Mouse (Mus musculus) neural tube, embryonic 12.5 days (tissue): Measurements from ENCODE around the gene Olfr51. TPM values are rescaled to one million over a fixed set of nuclear protein-coding genes. Genes with fewer than 3 reads are reported as not detected.
"Not testable (repeated sequence)": the region's sequence is repeated elsewhere in the genome, so short reads cannot be mapped to it uniquely, and the experiment has no call there.

Experiments used
- ATAC-seq: fragments of 200-750 bp; cut with Nextera tagmentation; 2 replicates; pipeline ENCODE4 v1.8.0; 2017; ENCODE audit warnings: low read depth, mild to moderate bottlenecking, moderate TSS enrichment, moderate library complexity; ENCODE audit not compliant: low FRiP score
- H3K27ac ChIP-seq: fragments of 300-500 bp; sonication (generic); 2 replicates; pipeline ENCODE4 v1.5.1; 2016
- H3K27me3 ChIP-seq: fragments of 300-500 bp; sonication (generic); replicated peaks from 2 replicates; pipeline ENCODE4 v1.6.1; 2016; ENCODE audit warnings: mild to moderate bottlenecking
- H3K36me3 ChIP-seq: fragments of 300-500 bp; sonication (generic); 2 replicates; pipeline ENCODE4 v1.6.1; 2016; ENCODE audit warnings: mild to moderate bottlenecking
- H3K4me1 ChIP-seq: fragments of 300-500 bp; sonication (generic); 2 replicates; pipeline ENCODE4 v1.6.1; 2016
- H3K4me2 ChIP-seq: fragments of 300-500 bp; sonication (generic); replicated peaks from 2 replicates; pipeline ENCODE4 v1.6.1; 2016; ENCODE audit warnings: mild to moderate bottlenecking
- H3K4me3 ChIP-seq: fragments of 300-500 bp; sonication (generic); 2 replicates; pipeline ENCODE4 v1.5.1; 2016
- H3K9ac ChIP-seq: fragments of 300-500 bp; sonication (generic); 2 replicates; pipeline ENCODE4 v1.6.1; 2016; ENCODE audit warnings: mild to moderate bottlenecking
- H3K9me3 ChIP-seq: fragments of 300-500 bp; sonication (generic); 2 replicates; pipeline ENCODE4 v1.6.1; 2016; ENCODE audit warnings: mild to moderate bottlenecking
- WGBS: fragments of 180-500 bp; shearing (Covaris S2); methylation state at CpG from one replicate; pipeline ENCODE4 v1.1.7; 2016; 5-methylcytosine and 5-hydroxymethylcytosine counted together
- polyA plus RNA-seq: library from polyadenylated mRNA; unstranded; fragments of >200 nt; fragmentation: Nextera tagmentation; extraction: Ambion mirVana; gene quantifications from 2 replicates; pipeline ENCODE4 v1.2.1, GENCODE M21; 2016

Gene Olfr51
- not detected in 2 replicates for polyA plus RNA-seq

GRCm38 (mm10) chr11:51003296-51003695, at the start of gene Olfr51:
TSS of gene Olfr51 (plus strand) at chr11:51003596.
- Histone ChIP-seq H3K9ac (no peak within 1 kb of the TSS), H3K9me3 (no peaks in the 10 kb centered on the region), H3K4me3 (no peak within 1 kb of the TSS), H3K4me1 (no peaks in the 10 kb centered on the region), H3K27me3 (no peaks in the 10 kb centered on the region), H3K36me3 (no peaks in the 10 kb centered on the region), H3K4me2 (no peak within 1 kb of the TSS), H3K27ac (no peak within 1 kb of the TSS)
- no peak for ATAC-seq
- 80% methylated on average over 5 of the region's 5 CpGs for WGBS

- 76% methylated on average over 6 of the region's 6 CpGs for WGBS
These were observed 49.7 kb upstream of the Olfr51 start, which contains the start of gene Prop1 for GRCm38 (mm10) chr11:50953665-50954064. TSS of gene Prop1 (minus strand) at chr11:50953765.

GRCm38 (mm10) chr11:50964886-50965285, 38.5 kb upstream of the Olfr51 start:
- H3K27me3 ChIP-seq = no peaks in the 10 kb centered on the region
- no peaks in the 10 kb centered on the region for H3K4me1 ChIP-seq
- no peaks in the 10 kb centered on the region for H3K9me3 ChIP-seq
- no peak overlapping the region for H3K27ac ChIP-seq
- no peak overlapping the region for H3K9ac ChIP-seq
- no peaks in the 10 kb centered on the region for H3K36me3 ChIP-seq
- H3K4me2 ChIP-seq = no peak overlapping the region
- WGBS = 91% methylated on average over 2 of the region's 2 CpGs
- no peak overlapping the region for H3K4me3 ChIP-seq
- ATAC-seq = no peak

More at GRCm38 (mm10) chr11:50953665-50954064, 49.7 kb upstream of the Olfr51 start, which contains the start of gene Prop1:
- Histone ChIP-seq H3K36me3 (no peaks in the 10 kb centered on the region), H3K4me2 (no peak within 1 kb of the TSS), H3K27ac (no peak within 1 kb of the TSS), H3K9ac (no peak within 1 kb of the TSS), H3K9me3 (no peaks in the 10 kb centered on the region), H3K4me1 (no peaks in the 10 kb centered on the region), H3K4me3 (no peak within 1 kb of the TSS), H3K27me3 (no peaks in the 10 kb centered on the region)
- no peak for ATAC-seq

GRCm38 (mm10) chr11:50966230-50966629, 37.2 kb upstream of the Olfr51 start, which contains the start of gene Olfr1378:
TSS of gene Olfr1378 (plus strand) at chr11:50966530.
- Histone ChIP-seq H3K36me3 (no peaks in the 10 kb centered on the region), H3K27me3 (no peaks in the 10 kb centered on the region), H3K4me1 (no peaks in the 10 kb centered on the region), H3K9ac (no peak within 1 kb of the TSS), H3K4me3 (no peak within 1 kb of the TSS), H3K27ac (no peak within 1 kb of the TSS), H3K9me3 (no peaks in the 10 kb centered on the region), H3K4me2 (no peak within 1 kb of the TSS)
- no peak for ATAC-seq
- 91% methylated on average over 11 of the region's 11 CpGs for WGBS

GRCm38 (mm10) chr11:50977216-50977615, 26.2 kb upstream of the Olfr51 start:
- no peak for ATAC-seq
- Histone ChIP-seq H3K36me3 (no peaks in the 10 kb centered on the region), H3K4me3 (no peak overlapping the region), H3K4me1 (no peaks in the 10 kb centered on the region), H3K9ac (no peak overlapping the region), H3K27me3 (no peaks in the 10 kb centered on the region), H3K27ac (no peak overlapping the region), H3K9me3 (no peaks in the 10 kb centered on the region), H3K4me2 (no peak overlapping the region)
- WGBS = 76% methylated on average over 4 of the region's 4 CpGs

- Histone ChIP-seq H3K36me3 (no peaks in the 10 kb centered on the region), H3K27ac (no peak within 1 kb of the TSS), H3K4me3 (no peak within 1 kb of the TSS), H3K27me3 (no peaks in the 10 kb centered on the region), H3K9ac (no peak within 1 kb of the TSS), H3K4me2 (no peak within 1 kb of the TSS), H3K9me3 (no peaks in the 10 kb centered on the region), H3K4me1 (no peaks in the 10 kb centered on the region)
- ATAC-seq = no peak
- WGBS = 74% methylated on average over 5 of the region's 5 CpGs
These were observed 21.7 kb upstream of the Olfr51 start, which contains the start of gene Olfr1377 for GRCm38 (mm10) chr11:50981667-50982066. TSS of gene Olfr1377 (plus strand) at chr11:50981967.

- no peaks in the 10 kb centered on the region for H3K4me1 ChIP-seq
- no peaks in the 10 kb centered on the region for H3K36me3 ChIP-seq
- H3K27me3 ChIP-seq = no peaks in the 10 kb centered on the region
- 85% methylated on average over 5 of the region's 5 CpGs for WGBS
- H3K27ac ChIP-seq = no peak overlapping the region
- ATAC-seq = no peak
- no peaks in the 10 kb centered on the region for H3K9me3 ChIP-seq
- H3K4me3 ChIP-seq = no peak overlapping the region
- no peak overlapping the region for H3K4me2 ChIP-seq
- no peak overlapping the region for H3K9ac ChIP-seq
These were observed 8.4 kb downstream of the Olfr51 start for GRCm38 (mm10) chr11:51011821-51012220.

- ATAC-seq = no peak
- Histone ChIP-seq H3K4me1 (no peaks in the 10 kb centered on the region), H3K27ac (no peak within 1 kb of the TSS), H3K4me3 (no peak within 1 kb of the TSS), H3K36me3 (no peaks in the 10 kb centered on the region), H3K9me3 (no peaks in the 10 kb centered on the region), H3K9ac (no peak within 1 kb of the TSS), H3K4me2 (no peak within 1 kb of the TSS), H3K27me3 (no peaks in the 10 kb centered on the region)
- 84% methylated on average over 1 of the region's 1 CpGs for WGBS
These were observed 10.5 kb downstream of the Olfr51 start, which contains the start of gene Olfr54 for GRCm38 (mm10) chr11:51013936-51014335. TSS of gene Olfr54 (plus strand) at chr11:51014236.

- Histone ChIP-seq H3K9ac (no peak overlapping the region), H3K4me2 (no peak overlapping the region), H3K36me3 (no peaks in the 10 kb centered on the region), H3K9me3 (no peaks in the 10 kb centered on the region), H3K27me3 (no peaks in the 10 kb centered on the region), H3K4me3 (no peak overlapping the region), H3K4me1 (no peaks in the 10 kb centered on the region), H3K27ac (no peak overlapping the region)
- 56% methylated on average over 2 of the region's 2 CpGs for WGBS
- no peak for ATAC-seq
These were observed 12.9 kb downstream of the Olfr51 start for GRCm38 (mm10) chr11:51016341-51016740.

GRCm38 (mm10) chr11:51026811-51027210, 23.4 kb downstream of the Olfr51 start:
- H3K4me2 ChIP-seq, H3K9ac ChIP-seq, ATAC-seq, H3K27ac ChIP-seq, H3K9me3 ChIP-seq, H3K27me3 ChIP-seq, H3K4me3 ChIP-seq, H3K36me3 ChIP-seq, H3K4me1 ChIP-seq: not testable (repeated sequence)
- 90% methylated on average over 11 of the region's 11 CpGs for WGBS

GRCm38 (mm10) chr11:51029381-51029780, 26.0 kb downstream of the Olfr51 start:
- WGBS = 67% methylated on average over 8 of the region's 8 CpGs
- H3K4me2 ChIP-seq, H3K9ac ChIP-seq, H3K4me3 ChIP-seq, H3K27me3 ChIP-seq, ATAC-seq, H3K36me3 ChIP-seq, H3K9me3 ChIP-seq, H3K27ac ChIP-seq, H3K4me1 ChIP-seq: not testable (repeated sequence)

- no peak overlapping the region for H3K4me3 ChIP-seq
- no peak overlapping the region for H3K27ac ChIP-seq
- H3K4me2 ChIP-seq = no peak overlapping the region
- ATAC-seq = no peak
- no peak overlapping the region for H3K9ac ChIP-seq
- no peaks in the 10 kb centered on the region for H3K9me3 ChIP-seq
- no peaks in the 10 kb centered on the region for H3K36me3 ChIP-seq
- 53% methylated on average over 2 of the region's 2 CpGs for WGBS
- no peaks in the 10 kb centered on the region for H3K27me3 ChIP-seq
- H3K4me1 ChIP-seq = no peaks in the 10 kb centered on the region
These were observed 26.8 kb downstream of the Olfr51 start for GRCm38 (mm10) chr11:51030225-51030624.

- Histone ChIP-seq H3K4me1 (no peaks in the 10 kb centered on the region), H3K4me2 (no peak overlapping the region), H3K27ac (no peak overlapping the region), H3K9ac (no peak overlapping the region), H3K36me3 (no peaks in the 10 kb centered on the region), H3K4me3 (no peak overlapping the region), H3K9me3 (no peaks in the 10 kb centered on the region), H3K27me3 (no peaks in the 10 kb centered on the region)
- 19% methylated on average over 1 of the region's 1 CpGs for WGBS
- no peak for ATAC-seq
These were observed 29.5 kb downstream of the Olfr51 start for GRCm38 (mm10) chr11:51032851-51033250.
